Mouse (Mus musculus) kidney, adult 18-20 months (tissue): ENCODE data around the gene Ndufc1.
"Not testable (repeated sequence)": the region's sequence is repeated elsewhere in the genome, so short reads cannot be mapped to it uniquely, and the experiment has no call there.

Experiments used
- DNase-seq: peaks from one replicate; pipeline ENCODE4 v3.0.0; 2021

Gene Ndufc1

GRCm38 (mm10) chr3:51408561-51409183 lies at the start of gene Ndufc1:
Gene Ndufc1, minus strand, starts transcription at chr3:51408988.
- DNase-seq, result peak; percentile 98

DNA sequence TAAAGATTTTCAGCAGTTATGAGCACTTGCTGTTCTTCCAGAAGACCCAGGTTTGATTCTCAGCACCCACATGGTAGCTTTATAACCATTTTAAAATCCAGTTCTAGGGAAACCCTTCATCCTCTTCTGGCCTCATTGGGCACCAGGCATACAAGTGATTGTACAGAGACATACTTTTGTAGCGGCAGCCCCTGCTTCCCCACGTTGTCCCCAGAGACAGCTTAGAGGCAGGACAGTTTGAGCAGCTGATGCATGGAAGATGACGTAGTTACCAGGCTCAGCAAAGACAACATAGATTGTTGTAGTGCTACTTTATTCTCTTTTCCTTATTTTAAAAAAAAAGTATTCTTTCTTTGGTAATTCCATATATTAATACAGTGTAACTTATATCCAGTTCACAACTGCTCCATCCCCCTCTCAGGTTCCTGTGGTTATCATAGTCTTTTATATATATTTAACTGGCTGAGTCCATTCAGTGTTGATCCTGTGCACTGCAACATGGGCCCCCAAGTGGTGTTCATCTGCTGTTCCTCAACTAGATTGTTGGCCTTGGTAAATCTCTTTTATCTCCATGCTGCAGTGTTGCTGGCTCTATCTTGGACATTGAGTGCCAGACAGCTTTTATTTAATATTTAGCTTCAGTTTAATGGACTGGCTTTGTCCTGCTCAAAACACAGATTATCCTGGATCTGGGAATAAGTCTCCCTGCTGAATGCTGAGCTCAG lies 26.2 kb upstream of the Ndufc1 start:
- DNase-seq, result no peak

GRCm38 (mm10) chr3:51434364-51434763 lies 25.6 kb upstream of the Ndufc1 start:
- not testable (repeated sequence) for DNase-seq

DNA sequence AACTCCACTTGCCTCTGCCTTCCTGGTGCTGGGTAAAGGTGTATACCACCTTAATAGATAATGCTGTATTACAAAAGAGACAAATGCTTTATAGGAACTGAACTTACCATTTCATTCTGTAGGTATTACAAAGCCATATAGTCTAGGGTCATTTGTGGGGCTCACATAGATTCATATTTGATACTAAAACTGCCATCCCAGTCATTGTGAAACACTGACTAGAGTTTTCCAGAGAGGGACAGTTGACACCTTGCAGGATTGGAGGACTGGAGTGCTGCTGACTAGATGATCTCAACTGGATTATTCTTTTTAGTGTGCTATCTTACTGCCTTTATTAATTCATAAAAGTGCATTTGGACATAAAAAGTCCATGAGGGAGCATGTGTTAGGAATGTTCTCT lies 16.6 kb upstream of the Ndufc1 start:
- no peak for DNase-seq

DNA sequence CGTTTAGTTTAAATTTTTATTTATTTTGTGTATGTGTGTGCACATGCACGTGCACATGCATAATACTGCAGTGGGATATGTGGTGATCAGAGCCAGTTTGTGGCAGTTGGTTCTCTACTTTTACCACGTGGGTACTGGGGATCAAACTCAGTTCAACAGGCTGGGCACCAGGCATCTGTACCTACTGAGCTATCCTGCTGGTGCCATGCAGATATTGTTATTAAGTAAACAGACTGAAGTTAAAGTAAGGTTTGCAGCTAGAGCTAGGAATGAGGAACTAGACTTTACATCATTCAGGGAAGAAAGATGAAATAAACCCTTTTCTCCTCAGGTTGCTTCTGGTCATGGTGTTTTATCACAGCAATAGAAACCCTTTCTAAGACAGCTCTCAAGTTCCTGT lies 13.1 kb upstream of the Ndufc1 start:
- DNase-seq, result no peak

DNA sequence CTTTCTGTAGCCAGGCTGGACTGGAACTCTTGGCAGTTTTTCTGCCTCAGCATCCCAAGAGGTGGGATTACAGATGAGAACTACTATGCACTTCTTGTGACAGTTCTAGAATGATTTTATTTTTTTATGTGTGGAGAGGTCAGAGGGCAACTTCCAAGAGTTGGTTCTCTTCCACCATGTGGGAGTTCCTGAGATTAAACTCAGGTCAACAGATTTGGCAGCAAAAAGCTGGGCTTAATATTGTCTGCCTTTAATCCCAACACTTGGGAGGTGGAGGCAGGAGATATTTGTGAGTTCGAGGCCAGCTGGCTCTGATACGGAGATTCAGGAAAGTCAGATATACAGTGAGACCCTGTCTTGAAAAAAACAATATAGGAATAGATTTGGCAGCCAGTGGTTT lies 9.2 kb upstream of the Ndufc1 start:
- no peak for DNase-seq

DNA sequence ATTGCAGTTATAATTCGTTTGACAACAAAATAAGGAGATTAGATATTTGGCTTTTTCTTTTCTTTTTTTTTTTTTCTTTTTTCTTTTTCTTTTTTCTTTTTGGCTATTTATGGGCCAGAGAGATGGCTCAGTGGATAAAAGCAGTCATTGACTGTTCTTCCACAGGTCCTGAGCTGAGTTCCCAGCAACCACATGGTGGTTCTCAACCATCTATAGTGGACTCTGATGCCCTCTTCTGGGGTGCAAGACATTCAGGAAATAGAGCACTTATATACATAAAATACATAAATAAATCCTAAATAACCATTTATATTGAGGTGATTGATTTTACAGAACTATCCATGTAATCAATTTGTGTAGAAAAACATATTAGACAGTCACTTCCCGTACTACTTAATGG lies 8.7 kb upstream of the Ndufc1 start:
- no peak for DNase-seq

DNA sequence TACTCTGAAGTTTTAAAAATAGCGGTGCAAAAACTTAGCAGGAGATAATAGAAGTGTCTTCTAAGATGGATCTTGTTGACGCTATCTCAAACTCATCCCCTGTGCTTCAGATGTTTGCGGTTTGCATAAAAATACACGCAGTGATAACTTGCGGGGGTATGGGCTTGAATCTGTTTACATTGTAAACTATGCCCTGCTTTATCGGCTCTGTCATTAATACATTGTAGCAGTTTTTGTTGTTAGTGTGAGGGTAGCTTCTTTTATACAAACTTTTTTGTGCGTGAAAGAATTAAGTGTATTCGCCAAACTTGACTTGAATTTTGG lies 8.3 kb upstream of the Ndufc1 start:
- DNase-seq, result no peak

DNA sequence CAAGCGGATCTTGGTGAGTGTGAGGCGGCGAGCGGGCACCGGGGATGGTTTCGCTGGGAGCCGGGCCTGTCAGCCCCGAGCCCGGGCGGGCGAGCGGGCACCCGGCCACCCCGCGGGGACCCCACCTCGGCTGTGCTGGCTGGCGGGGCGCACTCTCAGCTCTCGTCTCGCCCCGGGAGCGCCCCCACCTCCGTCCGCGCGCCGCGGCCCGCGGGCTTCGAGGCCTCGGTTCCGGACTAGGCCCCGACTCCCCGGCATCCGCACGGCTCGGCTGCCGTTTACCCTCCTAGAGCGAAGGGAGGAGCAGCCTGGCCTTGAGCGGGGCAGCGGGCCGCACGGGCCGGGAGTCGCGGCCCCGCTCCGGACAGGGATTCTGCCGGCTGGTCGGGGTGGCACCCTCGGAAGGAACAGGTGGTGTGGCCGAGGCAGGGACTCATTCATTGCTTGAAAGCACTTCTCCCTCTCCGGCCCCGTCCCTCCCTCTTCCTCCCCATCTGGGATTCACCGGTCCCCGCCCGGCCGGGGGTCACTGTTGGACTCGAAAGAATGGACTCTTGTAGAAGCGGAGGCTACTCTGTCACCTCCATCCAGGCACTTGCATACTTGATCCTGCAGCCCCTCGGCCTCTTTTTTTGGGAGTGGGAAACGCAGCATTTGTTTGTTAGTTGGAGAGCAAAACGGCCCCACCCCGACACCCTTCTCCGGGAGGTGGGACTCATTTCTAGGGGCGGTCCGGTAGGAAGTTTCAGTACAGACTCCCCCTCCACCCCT lies 7.8 kb upstream of the Ndufc1 start:
- no peak for DNase-seq

DNA sequence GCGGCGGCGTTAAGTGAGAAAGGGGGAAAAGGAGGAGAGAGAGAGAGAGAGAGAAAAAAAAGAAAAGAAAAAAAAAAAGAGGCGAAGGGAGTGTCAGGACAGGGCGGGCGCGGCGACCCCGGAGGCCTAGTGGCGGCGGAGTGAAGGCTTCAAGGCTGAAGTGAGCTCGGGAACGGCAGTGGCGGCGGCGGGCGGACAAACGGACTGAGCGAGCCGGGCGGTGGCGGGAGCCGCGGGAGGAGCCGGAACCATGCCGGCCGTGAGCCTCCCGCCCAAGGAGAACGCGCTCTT lies 7.2 kb upstream of the Ndufc1 start:
- no peak for DNase-seq

DNA sequence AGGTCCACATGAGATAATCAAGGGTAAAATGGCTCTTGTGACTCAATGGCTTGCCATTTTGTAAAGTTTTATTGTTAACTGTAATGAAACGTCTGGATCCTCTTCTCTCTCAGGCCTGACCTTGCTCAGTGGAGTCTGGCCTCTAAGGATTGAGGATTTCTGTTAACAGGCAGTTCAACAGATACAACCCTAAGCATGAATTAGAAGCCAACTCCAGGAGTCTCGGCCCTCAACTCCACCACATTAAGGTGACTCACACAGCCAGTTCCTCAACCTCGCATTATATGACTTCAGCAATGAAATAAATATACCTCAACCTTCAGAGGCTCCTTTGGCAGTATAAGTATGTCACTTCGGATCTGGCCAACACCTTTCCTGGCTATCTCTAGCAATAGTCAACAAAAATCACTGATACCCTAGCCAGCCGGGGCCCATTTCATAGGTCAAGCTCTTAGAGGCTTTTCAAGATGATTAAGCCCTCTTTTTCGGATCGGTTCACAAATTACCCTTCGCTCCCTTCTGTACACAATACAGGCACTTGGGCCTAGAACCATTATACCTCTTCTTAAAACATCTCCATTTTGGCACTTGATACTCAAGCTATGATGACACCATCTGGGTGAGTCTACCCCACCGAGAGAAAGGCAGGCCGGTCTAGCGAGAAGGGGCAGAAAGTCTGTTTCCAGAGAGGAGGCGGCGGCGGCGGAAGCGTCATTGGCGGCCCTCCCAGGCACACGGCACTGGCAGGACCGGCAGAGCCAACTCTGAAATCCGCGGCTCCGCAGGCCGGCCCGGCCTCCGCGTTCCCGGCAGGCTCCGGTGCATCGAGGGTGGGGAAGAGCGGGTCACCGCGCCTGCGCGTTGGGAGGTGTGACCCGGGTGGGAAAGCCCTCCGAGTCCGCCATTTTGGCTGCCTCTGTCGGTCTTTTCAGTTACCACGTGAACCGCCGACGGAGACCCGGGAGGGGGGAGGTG lies 6.6 kb upstream of the Ndufc1 start, which contains the start of gene Naa15:
Gene Naa15, plus strand, starts transcription at position 51 of the 975 bp plus-strand sequence.
- DNase-seq, result peak; percentile 95

- DNase-seq, result no peak
These were observed 4.5 kb upstream of the Ndufc1 start for GRCm38 (mm10) chr3:51413276-51413675.

DNA sequence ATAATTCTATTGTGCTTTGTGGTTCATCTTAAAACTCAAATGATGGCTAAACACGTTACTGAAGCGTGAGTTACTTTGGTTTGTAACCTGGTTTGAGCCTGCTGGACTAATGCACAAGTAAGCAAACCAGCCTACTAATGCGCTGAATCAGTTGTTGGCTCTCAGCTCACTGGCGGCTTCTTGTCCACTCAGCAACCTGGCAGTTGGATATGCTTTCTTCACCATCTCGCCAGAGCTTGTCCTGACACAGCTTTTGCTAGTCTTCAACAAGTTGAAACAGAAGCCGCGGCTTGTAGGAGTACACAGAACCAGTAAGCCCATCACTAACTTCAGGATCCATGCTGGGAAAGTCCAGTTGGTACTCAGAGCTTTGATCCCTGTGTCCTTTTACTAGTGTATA lies 3.7 kb upstream of the Ndufc1 start:
- no peak for DNase-seq

DNA sequence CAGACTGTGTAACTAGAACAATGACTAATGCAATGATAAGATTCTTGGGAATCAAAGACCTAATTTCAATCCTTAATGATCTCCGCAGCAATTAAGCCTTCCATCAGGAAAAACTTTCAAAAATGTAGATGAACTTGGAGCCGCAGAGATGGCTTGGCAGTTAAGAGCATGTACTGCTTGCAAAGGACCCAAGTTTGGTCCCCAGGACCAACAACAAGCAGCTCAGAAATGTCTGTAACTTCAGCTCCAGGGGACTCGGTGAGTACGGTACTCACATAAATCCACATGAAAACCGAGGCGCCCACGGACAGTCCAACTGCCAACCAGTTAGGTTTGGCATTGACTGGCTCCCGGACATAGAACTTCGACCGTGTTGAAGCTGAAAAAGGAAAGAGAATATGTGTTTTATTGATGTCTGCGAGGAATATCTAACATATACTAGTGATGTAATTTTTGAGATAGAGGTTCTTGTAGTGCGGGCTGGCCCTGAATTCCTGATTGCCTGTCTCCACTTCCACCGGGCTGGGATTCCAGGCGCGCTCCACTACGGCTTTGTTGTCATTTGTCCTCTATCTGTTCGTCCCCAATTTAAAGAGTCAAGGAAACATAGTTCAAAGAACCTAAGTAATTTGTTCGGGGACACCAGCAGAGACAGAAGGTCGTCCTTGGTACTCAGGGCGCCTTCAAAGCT lies 773 bp downstream of the Ndufc1 start:
- DNase-seq, result no peak

- DNase-seq, result no peak
These were observed 6.2 kb downstream of the Ndufc1 start for GRCm38 (mm10) chr3:51402628-51403027.

DNA sequence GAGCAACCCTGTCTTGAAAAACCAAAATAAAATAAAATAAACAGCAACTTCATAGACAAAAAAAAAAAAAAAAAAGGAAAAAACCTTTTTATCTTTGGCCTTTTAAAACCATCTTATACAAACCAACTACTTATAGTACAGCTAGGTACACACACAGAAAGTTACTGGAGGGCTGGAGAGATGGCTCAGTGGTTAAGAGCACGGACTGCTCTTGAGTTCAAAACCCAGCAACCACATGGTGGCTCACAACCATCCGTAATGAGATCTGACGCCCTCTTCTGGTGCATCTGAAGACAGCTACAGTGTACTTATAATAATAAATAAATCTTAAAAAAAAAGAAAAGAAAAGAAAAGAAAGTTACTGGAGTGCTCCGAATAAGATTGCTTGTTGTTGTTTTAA lies 6.7 kb downstream of the Ndufc1 start:
- not testable (repeated sequence) for DNase-seq

DNA sequence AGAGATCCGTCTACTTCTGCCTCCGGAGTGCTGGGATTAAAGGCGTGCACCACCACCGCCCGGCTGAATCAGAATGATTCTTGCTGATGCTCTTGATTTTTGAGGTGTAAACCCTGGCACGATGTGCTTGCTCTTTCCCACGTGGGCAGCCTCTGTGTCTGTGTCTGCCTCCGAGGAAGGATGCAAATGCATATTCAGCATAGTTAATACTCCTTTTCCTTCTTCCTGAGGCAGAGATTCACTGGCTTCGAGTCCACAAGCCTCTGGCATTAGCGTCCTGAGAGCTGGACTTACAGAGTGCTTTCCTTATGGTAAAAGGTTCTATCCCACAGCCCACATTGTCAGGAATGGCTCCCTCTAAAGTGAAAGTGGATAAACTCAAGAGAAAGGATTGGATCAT lies 8.1 kb downstream of the Ndufc1 start:
- no peak for DNase-seq

DNA sequence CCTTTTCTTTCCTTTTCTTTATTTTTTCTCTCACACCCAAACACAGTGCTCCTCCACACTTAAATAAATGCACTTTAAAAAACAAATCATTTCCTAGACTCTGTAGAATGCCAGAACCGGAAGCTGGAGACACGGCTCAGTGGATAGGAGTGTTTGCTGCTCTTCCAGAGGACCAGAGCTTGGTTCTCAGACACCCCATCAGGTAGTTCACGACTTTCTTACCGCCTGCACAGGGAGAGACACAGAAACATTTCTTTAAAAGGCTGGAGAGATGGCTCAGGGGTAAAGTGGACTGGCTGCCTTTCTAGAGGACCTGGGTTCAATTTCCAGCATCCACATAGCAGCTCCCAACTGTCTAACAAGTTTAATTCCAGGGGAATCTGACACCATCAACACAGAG lies 9.3 kb downstream of the Ndufc1 start:
- DNase-seq, result no peak

DNA sequence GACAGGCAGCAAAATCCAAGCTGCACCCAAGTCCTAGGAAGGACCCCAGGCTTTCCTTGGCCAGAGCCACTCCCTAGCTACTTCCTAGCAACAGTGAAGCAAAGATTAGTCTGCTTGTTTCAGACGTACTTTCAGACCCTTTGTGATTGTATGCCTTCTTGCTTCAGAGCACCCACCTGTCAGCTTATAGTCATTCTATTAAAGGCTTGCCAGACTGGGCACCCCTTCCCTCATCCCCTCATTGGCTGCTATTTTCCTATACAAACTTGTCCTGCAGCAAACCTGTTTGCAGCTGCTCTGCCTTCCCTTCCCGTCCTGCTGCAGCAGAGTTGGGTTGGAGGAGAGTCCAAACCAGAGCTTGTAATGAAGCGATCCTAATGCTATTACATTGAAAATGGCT lies 10.1 kb downstream of the Ndufc1 start:
- no peak for DNase-seq

DNA sequence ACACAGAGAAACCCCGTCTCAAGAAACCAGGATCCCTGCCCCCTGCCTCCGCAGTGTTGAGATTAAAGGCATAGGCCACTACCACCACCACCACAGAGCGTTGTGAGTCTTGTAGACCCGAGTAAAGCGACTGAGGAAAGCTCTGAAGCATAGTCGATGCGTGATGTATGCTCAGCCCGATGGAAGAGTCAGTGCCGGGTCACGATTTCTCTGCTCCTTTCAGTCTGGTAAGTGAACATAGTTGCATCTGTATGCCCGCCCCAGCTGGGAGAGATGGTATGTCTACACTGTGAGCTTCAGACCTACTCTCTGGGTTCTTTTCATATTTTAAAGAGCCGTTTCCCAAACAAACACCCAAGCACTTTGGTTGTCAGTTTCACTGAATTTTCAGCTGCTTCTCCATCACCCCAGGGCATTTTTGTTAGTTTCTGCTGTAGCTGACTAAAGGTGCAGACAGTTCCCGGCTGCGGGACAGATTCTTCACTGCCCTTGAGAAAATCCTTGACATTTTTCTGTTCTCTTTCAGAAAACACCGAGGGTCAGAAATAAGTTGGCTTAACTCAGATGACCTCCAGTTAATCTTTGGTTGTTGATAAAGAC lies 11.0 kb downstream of the Ndufc1 start:
- DNase-seq, result no peak

DNA sequence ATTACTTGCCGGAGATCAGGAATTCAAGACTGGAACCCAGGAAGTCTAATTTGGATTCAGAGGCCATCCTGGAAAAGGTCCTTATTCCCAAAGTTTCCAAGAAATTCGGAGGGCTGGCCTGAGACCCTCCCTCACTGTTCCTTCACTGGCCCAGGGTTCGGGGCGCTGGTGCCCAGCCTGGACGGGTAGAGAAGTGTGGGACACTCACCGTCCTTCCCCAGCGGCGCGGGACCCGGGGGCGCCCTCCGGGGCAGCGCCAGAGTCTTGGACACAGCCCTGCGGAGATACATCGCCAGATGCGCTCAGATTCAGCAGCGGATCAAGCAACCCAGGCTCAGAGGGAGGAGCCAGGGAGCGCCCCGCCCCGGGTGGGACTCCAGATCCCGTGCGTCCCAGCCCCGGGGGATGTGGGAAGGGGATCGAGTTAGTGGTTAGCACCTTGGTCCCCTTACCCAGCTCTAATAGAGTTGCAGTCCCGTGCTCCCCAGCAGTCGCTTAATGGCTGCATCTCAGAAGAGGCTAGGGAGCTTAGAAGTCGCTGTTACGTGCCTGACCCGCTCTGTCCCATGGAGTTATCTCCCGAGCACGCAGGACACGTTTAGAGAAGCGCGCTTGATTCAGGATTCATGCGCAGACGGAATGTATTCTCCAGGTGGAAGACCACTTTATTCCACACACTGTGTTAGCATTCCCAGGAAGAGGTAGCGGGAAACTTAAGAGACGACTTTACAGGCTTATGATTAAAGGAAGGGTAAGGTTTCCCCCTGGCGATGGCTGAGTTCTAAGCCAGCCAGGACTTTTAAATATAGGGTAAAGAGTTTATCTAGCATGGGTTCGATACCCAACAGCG lies 12.3 kb downstream of the Ndufc1 start, which contains the start of gene Mgarp:
Gene Mgarp, minus strand, starts transcription at position 520 of the 850 bp plus-strand sequence.
- peak; percentile 73 for DNase-seq
